Mouse (Mus musculus) ES-E14 (cell line): ENCODE results near the gene Wdr4. TPM values are rescaled to one million over a fixed set of nuclear protein-coding genes. Genes with fewer than 3 reads are reported as not detected.

Experiments
- DNase-seq: peaks from one replicate; pipeline ENCODE4 v3.0.0-alpha.2; 2013; ENCODE audit warnings: low read depth, low spot score
- H3K27ac ChIP-seq: 2 replicates; pipeline ENCODE4 v1.5.1; 2012; ENCODE audit warnings: low read depth, mild to moderate bottlenecking, low read length, moderate library complexity, mixed read lengths; ENCODE audit not compliant: poor library complexity, insufficient read depth, severe bottlenecking
- H3K36me3 ChIP-seq: 2 replicates; pipeline ENCODE4 v1.6.1; 2012; ENCODE audit warnings: mild to moderate bottlenecking, low read length, moderate library complexity, mixed read lengths; ENCODE audit not compliant: control insufficient read depth, poor library complexity, insufficient read depth, severe bottlenecking
- H3K4me1 ChIP-seq, 2 experiments: fragments of 150-350 bp in 1 of 2; sonication (generic) in 1 of 2; 2 replicates each; pipeline ENCODE4 v1.6.1; 2012; ENCODE audit warnings: low read length in 2 of 2, mild to moderate bottlenecking in 1 of 2, mixed read lengths in 1 of 2; ENCODE audit not compliant: control insufficient read depth in 2 of 2, insufficient read depth in 2 of 2, poor library complexity in 1 of 2
- H3K4me3 ChIP-seq, 2 experiments: fragments of 150-350 bp in 1 of 2; sonication (generic) in 1 of 2; 2 replicates each; pipeline ENCODE4 v1.5.1; 2012; ENCODE audit warnings: low read length in 2 of 2, low read depth in 1 of 2, mild to moderate bottlenecking in 1 of 2, mixed read lengths in 1 of 2; ENCODE audit not compliant: insufficient read depth in 1 of 2, poor library complexity in 1 of 2, severe bottlenecking in 1 of 2
- H3K9ac ChIP-seq: 2 replicates; pipeline ENCODE4 v1.6.1; 2012; ENCODE audit warnings: low read depth, mild to moderate bottlenecking, low read length, mixed read lengths; ENCODE audit not compliant: poor library complexity, insufficient read depth, severe bottlenecking
- H3K9me3 ChIP-seq: fragments of 150-350 bp; sonication (generic); 2 replicates; pipeline ENCODE4 v1.6.1; 2012; ENCODE audit warnings: low read depth, mild to moderate bottlenecking, low read length; ENCODE audit not compliant: control insufficient read depth, insufficient read depth
- CHD2 ChIP-seq: IDR thresholded peaks from 2 replicates; pipeline ENCODE4 v1.6.1; 2014; ENCODE audit warnings: mild to moderate bottlenecking, low read depth, low read length, inconsistent platforms
- HCFC1 ChIP-seq: IDR thresholded peaks from 2 replicates; pipeline ENCODE4 v1.6.1; 2012; ENCODE audit warnings: low read length, inconsistent platforms, borderline replicate concordance; ENCODE audit not compliant: insufficient read depth
- MAFK ChIP-seq: IDR thresholded peaks from 2 replicates; pipeline ENCODE4 v1.6.1; 2014; ENCODE audit warnings: mild to moderate bottlenecking, low read depth, low read length, inconsistent platforms; ENCODE audit not compliant: insufficient read depth
- ZC3H11A ChIP-seq: IDR thresholded peaks from 2 replicates; pipeline ENCODE4 v1.6.1; 2012; ENCODE audit warnings: low read depth, mild to moderate bottlenecking, inconsistent platforms, low read length, borderline replicate concordance
- ZNF384 ChIP-seq: IDR thresholded peaks from 2 replicates; pipeline ENCODE4 v1.6.1; 2012; ENCODE audit warnings: low read depth, low read length, inconsistent platforms
- in situ Hi-C, 2 experiments: fragments of 600-800 bp; cut with MboI; formaldehyde crosslinking; loops; one replicate each; pipeline ENCODE4 v1.15.1; 2025; ENCODE audit warnings: low sequenced_read_pairs in 2 of 2, inconsistent platforms in 1 of 2; ENCODE audit not compliant: unreplicated experiment in 2 of 2
- total RNA-seq: library from RNA; depleted of rRNA; stranded (reverse); fragments of 300-350 nt; gene quantifications from 2 replicates; pipeline ENCODE4 v1.2.3, GENCODE M21; 2012

Wdr4 gene
- total RNA-seq, 1 experiment, result 58.5 TPM

DNA sequence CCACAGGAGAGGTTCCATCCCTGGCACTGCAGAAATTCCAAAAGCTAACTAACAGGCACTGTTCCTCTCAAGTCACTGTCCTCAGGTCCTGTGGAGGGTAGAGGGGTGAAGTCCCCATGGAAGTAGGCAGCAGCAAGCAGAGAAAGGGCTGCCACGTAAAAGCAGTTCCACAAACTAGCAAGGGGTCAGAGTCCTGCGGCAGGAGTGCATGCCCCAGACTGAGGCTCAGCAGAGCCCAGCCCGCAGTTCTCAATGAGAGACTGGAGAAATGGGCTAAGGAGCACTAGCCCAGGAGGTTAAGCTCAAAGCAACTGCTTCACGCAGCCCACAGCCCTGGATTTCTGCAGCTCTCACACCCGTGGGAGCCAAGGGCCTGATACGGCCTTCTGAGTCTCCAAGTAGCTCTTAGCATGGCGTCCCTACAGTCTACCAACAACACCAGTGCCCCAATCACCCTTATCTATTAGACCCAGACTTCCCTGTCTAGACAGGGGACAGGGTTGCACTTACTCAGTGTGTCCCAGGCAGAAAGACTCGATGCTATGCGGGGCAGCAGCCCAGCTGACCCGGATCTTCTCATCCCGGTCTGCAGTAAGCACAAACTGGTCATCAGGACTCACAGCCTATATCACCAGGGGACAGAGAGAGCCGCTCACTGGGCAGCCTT, 17.4 kb downstream of the Wdr4 start:
- in situ Hi-C loops, result no loop called here
- H3K36me3 ChIP-seq, result peaks cover 86% of the 10 kb centered on the region
- no peak overlapping the region for H3K27ac ChIP-seq

DNA sequence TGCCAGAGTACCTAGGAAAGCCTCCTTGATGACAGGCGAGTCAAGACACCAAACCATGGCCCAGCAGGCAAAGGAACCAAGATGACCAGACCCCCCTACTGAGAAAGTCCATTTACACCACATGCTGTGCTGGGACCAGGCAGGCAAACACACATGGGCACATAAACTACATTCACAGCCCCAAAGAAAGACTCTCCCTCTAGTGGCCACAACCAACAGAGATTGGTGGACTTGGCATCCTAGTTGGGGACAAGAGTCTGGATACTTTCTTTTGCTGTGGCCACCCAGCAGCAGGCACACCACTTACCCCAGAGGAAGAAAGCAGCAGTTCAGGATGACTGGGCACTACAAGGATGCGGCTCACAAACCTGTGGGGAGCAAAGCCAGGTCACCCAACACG, 18.9 kb downstream of the Wdr4 start:
- no peaks in the 10 kb centered on the region for H3K9me3 ChIP-seq
- DNase-seq, result no peak
- H3K4me1 ChIP-seq, result peaks cover 0 to 12% of the 10 kb centered on the region in 2 experiments; a peak in 1 of 4 replicates
- no peak overlapping the region for H3K4me3 ChIP-seq
- TF ChIP-seq ZNF384 (no peak), MAFK (no peak), CHD2 (no peak), ZC3H11A (no peak), HCFC1 (no peak)
- no peak overlapping the region for H3K9ac ChIP-seq
- in situ Hi-C loops, result no loop called here
- no peak overlapping the region for H3K27ac ChIP-seq
- H3K36me3 ChIP-seq, result peaks cover 88% of the 10 kb centered on the region

More for the DNA sequence above, 17.4 kb downstream of the Wdr4 start:
- DNase-seq, result no peak
- TF ChIP-seq ZC3H11A, result no peak
- no peak for TF ChIP-seq HCFC1
- no peak for TF ChIP-seq MAFK
- TF ChIP-seq ZNF384, result no peak
- TF ChIP-seq CHD2, result no peak
- H3K4me1 ChIP-seq, result peaks cover 0 to 12% of the 10 kb centered on the region in 2 experiments; a peak in 1 of 4 replicates
- no peak overlapping the region for H3K9ac ChIP-seq
- no peaks in the 10 kb centered on the region for H3K9me3 ChIP-seq
- H3K4me3 ChIP-seq, result no peak overlapping the region

DNA sequence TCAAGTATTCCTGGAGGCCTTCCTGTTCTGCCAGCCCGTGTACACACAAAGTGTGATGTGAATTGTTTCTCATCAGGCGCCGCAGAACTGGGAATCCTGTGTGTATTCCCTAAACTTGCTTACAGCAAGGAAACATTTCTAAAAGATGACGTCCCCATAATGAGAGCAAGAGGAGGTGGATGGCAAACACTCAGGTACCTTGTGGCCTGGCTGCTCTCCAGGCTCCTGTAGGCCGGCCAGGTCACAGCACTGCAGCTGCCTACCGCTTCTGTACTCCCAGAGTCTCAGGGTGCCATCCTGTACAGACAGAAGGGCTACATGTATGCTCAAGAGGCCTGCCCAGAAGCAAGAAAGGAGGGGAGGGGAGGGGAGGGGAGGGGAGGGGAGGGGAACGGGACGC, 19.4 kb downstream of the Wdr4 start:
- TF ChIP-seq CHD2 (no peak), HCFC1 (no peak), ZNF384 (no peak)
- H3K9me3 ChIP-seq, result no peaks in the 10 kb centered on the region
- H3K36me3 ChIP-seq, result peaks cover 86% of the 10 kb centered on the region
- H3K27ac ChIP-seq, result no peak overlapping the region
- H3K4me3 ChIP-seq, result no peak overlapping the region
- DNase-seq, result no peak
- H3K4me1 ChIP-seq, result peaks cover 0 to 11% of the 10 kb centered on the region in 2 experiments; a peak in 1 of 4 replicates
- in situ Hi-C loops, result no loop called here
- H3K9ac ChIP-seq, result no peak overlapping the region

DNA sequence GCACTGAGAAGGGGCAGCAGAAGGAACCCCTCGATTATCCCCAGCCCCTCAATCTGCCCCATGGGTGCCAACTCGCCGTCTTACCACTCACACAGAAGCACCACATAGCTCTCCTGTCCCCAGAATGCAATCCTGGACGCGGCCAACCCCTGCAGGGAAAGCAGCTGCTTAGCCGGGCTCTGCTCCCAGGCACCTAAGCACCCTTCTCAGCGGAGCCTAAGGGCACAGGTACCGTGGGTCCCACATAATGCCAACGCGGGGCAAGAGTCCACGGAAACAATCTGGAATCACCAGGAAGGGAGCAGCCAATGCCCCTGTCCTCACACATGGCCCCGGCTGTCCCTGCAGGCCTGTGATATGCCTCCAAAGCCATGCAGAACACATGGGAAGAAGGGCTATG, 20.1 kb downstream of the Wdr4 start:
- no peak overlapping the region for H3K9ac ChIP-seq
- in situ Hi-C loops, result loop anchor here in 1 of 2 experiments (25.0 kb wide), 1 partner anchor 162 kb away; no protein-coding TSS in a partner anchor
- H3K4me3 ChIP-seq, result no peak overlapping the region
- no peak overlapping the region for H3K27ac ChIP-seq
- DNase-seq, result no peak
- H3K4me1 ChIP-seq, result peaks cover 0 to 6% of the 10 kb centered on the region in 2 experiments; a peak in 1 of 4 replicates
- peaks cover 82% of the 10 kb centered on the region for H3K36me3 ChIP-seq
- H3K9me3 ChIP-seq, result no peaks in the 10 kb centered on the region
- TF ChIP-seq HCFC1 (no peak), ZC3H11A (no peak), CHD2 (no peak), ZNF384 (no peak), MAFK (no peak)

DNA sequence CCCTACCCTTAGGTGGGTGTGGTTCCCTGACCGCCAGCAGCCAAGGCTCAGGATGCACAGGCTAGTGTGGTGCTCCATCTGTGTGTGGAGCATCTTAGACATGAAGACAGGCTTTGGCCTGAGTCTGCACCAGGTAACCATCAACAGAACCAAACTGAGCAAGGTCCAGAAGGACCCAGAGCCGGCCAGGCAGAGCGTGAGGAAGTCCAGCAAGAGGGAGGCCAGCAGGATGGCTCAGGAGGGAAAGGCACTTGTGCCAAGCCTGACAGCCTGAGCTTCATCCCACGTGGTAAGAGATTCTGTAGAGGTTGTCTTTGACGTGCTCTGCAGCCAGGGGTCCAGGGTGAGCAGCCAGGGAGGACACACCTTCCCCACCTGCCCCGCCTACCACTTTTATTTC, 22.1 kb downstream of the Wdr4 start:
- DNase-seq, result no peak
- TF ChIP-seq HCFC1 (no peak), ZNF384 (no peak), CHD2 (no peak), MAFK (no peak), ZC3H11A (no peak)
- Histone ChIP-seq H3K9ac (no peak overlapping the region), H3K4me1 (no peaks in the 10 kb centered on the region), H3K36me3 (peaks cover 66% of the 10 kb centered on the region), H3K9me3 (no peaks in the 10 kb centered on the region), H3K27ac (no peak overlapping the region), H3K4me3 (no peak overlapping the region)
- in situ Hi-C loops, result loop anchor here in 1 of 2 experiments (25.0 kb wide), 1 partner anchor 160 kb away; no protein-coding TSS in a partner anchor
